Mouse (Mus musculus): ENCODE measurements around the gene Synpo2. TPM values are rescaled to one million over a fixed set of nuclear protein-coding genes. Genes with fewer than 3 reads are reported as not detected.
A peak's percentile ranks its signal among the peaks of the same experiment; 100 is the strongest.

Gene Synpo2
- polyA plus RNA-seq (2016; fragmentation: Nextera tagmentation; extraction: Ambion mirVana), result 4.0 and 4.2 TPM in 2 replicates

- peak within 1 kb of the TSS; percentile 86 for H3K4me2 ChIP-seq (replicated peaks)
- H3K4me3 ChIP-seq, result peak within 1 kb of the TSS; percentile 43
- peak within 1 kb of the TSS; percentile 39; the same call in 1 of the 2 replicates for H3K9ac ChIP-seq
- WGBS, result under 1% methylated on average over 20 of the region's 20 CpGs
- H3K27me3 ChIP-seq, result peaks cover 9% of the 10 kb centered on the region
- H3K36me3 ChIP-seq, result no peaks in the 10 kb centered on the region
- peak; percentile 57; the same call in 1 of the 2 replicates for ATAC-seq (ENCODE audit: low FRiP score)
- no peak within 1 kb of the TSS for H3K27ac ChIP-seq
- H3K9me3 ChIP-seq (replicated peaks), result no peaks in the 10 kb centered on the region
- H3K4me1 ChIP-seq, result peaks cover 13% of the 10 kb centered on the region
Measured at GRCm38 (mm10) chr3:123235921-123236320, at the start of gene Synpo2. Gene Synpo2, minus strand, starts transcription at chr3:123236149.

GRCm38 (mm10) chr3:123285649-123286048 lies 49.7 kb upstream of the Synpo2 start:
- Histone ChIP-seq H3K27me3 (no peaks in the 10 kb centered on the region), H3K4me1 (no peaks in the 10 kb centered on the region), H3K4me2 (replicated peaks) (no peak overlapping the region), H3K36me3 (no peaks in the 10 kb centered on the region), H3K27ac (no peak overlapping the region), H3K4me3 (no peak overlapping the region), H3K9me3 (replicated peaks) (no peaks in the 10 kb centered on the region), H3K9ac (no peak overlapping the region)
- ATAC-seq (ENCODE audit: low FRiP score), result no peak

- H3K4me2 ChIP-seq (replicated peaks), result no peak overlapping the region
- ATAC-seq (ENCODE audit: low FRiP score), result no peak
- WGBS, result 94% methylated on average over 5 of the region's 5 CpGs
- no peaks in the 10 kb centered on the region for H3K4me1 ChIP-seq
- H3K27ac ChIP-seq, result no peak overlapping the region
- H3K27me3 ChIP-seq, result no peaks in the 10 kb centered on the region
- no peak overlapping the region for H3K9ac ChIP-seq
- no peaks in the 10 kb centered on the region for H3K9me3 ChIP-seq (replicated peaks)
- no peak overlapping the region for H3K4me3 ChIP-seq
- H3K36me3 ChIP-seq, result no peaks in the 10 kb centered on the region; the same call in 1 of the 2 replicates
Measured at GRCm38 (mm10) chr3:123284284-123284683, 48.3 kb upstream of the Synpo2 start.

- H3K27me3 ChIP-seq, result no peaks in the 10 kb centered on the region
- WGBS, result 82% methylated on average over 12 of the region's 12 CpGs
- ATAC-seq (ENCODE audit: low FRiP score), result no peak
- H3K4me2 ChIP-seq (replicated peaks), result no peak overlapping the region
- H3K27ac ChIP-seq, result no peak overlapping the region
- H3K4me1 ChIP-seq, result no peaks in the 10 kb centered on the region
- H3K9me3 ChIP-seq (replicated peaks), result no peaks in the 10 kb centered on the region
- H3K36me3 ChIP-seq, result no peaks in the 10 kb centered on the region; the same call in 1 of the 2 replicates
- no peak overlapping the region for H3K9ac ChIP-seq
- no peak overlapping the region for H3K4me3 ChIP-seq
Measured at GRCm38 (mm10) chr3:123282866-123283615, 47.1 kb upstream of the Synpo2 start.

DNA sequence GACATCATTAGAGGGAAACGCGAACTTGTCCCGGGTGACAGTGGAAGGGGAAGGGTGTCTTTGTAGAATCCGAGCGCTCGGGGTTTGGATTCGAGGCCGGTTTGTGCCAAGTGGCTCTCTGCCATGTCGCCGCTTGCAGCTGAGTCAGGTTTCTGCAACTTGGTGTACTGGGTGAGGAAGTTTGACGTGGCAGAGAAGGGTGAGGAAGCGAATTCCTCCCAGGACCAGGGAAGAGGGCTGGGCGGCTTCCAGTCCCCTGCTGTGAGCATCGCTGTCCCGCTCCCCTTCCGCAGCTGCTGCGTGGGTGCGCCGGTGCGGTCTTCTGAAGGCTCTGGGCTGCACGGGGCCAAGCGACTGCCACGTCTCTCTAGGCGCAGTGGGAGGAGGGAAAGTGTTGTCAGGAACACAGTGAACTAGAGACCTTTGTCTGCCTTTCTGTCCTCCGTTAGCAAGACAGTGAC lies 31.8 kb upstream of the Synpo2 start:
- Histone ChIP-seq H3K36me3 (no peaks in the 10 kb centered on the region), H3K4me3 (peak overlapping the region; percentile 82), H3K27ac (no peak overlapping the region), H3K4me2 (replicated peaks) (peak overlapping the region; percentile 93), H3K9ac (peak overlapping the region; percentile 68), H3K4me1 (peaks cover 6% of the 10 kb centered on the region; the same call in 1 of the 2 replicates), H3K9me3 (replicated peaks) (no peaks in the 10 kb centered on the region), H3K27me3 (peaks cover 23% of the 10 kb centered on the region)
- ATAC-seq (ENCODE audit: low FRiP score), result peak; percentile 47
- WGBS, result under 1% methylated on average over 25 of the region's 25 CpGs

DNA sequence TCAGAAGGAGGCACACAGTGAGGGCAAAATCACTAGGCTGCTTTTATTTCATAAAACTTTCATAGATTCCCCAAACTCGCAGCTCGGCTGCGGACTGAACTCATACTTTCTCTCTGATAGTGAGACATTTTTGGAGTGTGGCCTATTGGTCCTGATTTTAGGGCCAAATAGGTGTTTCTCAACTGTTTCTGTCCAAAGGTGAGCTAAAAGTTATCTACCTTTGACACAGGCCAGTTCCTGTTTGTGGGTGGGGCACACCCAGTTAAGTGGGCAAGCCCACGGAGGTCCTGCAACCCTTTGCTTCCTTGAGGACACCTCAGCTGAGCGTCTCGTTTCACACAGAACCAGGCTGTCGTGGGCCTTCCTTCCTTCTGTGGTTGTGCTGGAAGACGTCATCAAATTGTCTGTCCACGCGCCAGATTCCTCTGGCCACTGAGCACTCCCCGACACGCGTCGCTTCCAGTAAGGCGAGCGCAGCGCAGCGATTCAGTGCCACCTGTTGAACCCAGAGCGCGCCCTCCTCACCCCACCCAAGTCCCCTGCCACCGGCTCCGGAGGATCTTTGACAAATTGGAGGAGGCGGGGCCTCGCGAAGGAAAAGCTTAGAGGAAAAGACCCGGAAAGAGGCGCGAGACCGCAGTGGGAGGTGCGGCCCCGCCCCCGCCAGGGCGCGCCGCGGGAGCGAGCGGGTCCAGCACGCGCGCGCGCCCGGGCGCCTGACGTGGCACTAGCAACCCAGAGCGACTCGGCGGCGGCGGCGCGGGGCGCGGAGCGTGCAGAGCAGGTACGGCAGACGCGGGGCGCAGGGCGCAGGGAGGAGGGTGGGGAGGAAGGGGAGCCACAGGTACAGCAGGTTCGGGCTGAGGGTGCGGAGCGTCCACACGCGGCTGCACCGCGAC lies 31.1 kb upstream of the Synpo2 start, which contains the start of gene Sec24d:
Sec24d (plus strand) TSS at position 703 of the 899 bp plus-strand sequence.
- H3K9ac ChIP-seq, result peak within 1 kb of the TSS; percentile 68
- H3K9me3 ChIP-seq (replicated peaks), result no peaks in the 10 kb centered on the region
- 0 out of 2 replicates have a peak within 1 kb of the TSS, but pooled peaks have one; percentile 4 for H3K27ac ChIP-seq
- WGBS, result 3% methylated on average over 68 of the region's 68 CpGs
- H3K4me1 ChIP-seq, result peaks cover 6% of the 10 kb centered on the region; the same call in 1 of the 2 replicates
- H3K4me2 ChIP-seq (replicated peaks), result peak within 1 kb of the TSS; percentile 93
- peak within 1 kb of the TSS; percentile 82 for H3K4me3 ChIP-seq
- peak; percentile 92 for ATAC-seq (ENCODE audit: low FRiP score)
- H3K27me3 ChIP-seq, result peaks cover 23% of the 10 kb centered on the region
- H3K36me3 ChIP-seq, result no peaks in the 10 kb centered on the region

DNA sequence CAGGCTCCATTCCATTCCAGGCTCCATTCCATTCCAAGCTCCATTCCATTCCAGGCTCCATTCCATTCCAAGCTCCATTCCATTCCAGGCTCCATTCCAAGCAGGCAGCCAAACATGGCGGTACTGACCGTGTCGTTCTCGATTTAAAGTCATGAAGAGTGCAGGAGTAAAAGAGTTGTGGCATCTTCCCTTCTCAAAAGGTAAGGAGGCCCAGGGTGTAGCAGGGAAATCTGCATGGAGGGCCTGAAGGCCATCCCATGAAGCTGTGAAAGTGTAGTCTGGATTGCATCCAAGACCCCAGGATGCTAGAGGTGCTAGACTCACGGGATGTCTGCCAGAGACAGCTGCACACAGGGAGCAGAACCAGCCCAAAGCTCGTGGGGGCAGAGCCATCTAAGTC lies 28.8 kb upstream of the Synpo2 start:
- H3K36me3 ChIP-seq, result no peaks in the 10 kb centered on the region
- H3K9me3 ChIP-seq (replicated peaks), result no peaks in the 10 kb centered on the region
- WGBS, result 58% methylated on average over 6 of the region's 6 CpGs
- H3K9ac ChIP-seq, result no peak overlapping the region
- H3K4me2 ChIP-seq (replicated peaks), result no peak overlapping the region; the same call in 1 of the 2 replicates
- H3K27ac ChIP-seq, result no peak overlapping the region
- ATAC-seq (ENCODE audit: low FRiP score), result no peak
- peaks cover 23% of the 10 kb centered on the region for H3K27me3 ChIP-seq
- H3K4me1 ChIP-seq, result peaks cover 6% of the 10 kb centered on the region; the same call in 1 of the 2 replicates
- no peak overlapping the region for H3K4me3 ChIP-seq

DNA sequence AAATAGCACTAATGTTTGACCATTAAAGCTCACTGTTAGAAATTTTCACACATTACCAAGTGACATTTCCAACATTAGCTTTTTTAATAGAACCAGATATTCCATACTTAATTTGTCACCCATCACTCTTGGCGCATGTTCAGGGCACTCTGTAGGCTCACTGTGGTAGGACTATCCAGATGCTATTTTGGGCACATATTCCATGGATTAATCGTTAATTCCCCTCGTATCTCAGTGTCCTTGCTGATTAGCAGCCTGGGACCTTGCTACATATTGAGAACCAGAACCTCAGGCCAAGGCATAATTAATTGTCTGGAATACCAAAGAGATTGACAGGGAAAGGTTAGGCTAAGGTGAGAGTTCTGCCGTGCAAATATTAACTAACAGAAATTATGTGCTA lies 22.8 kb upstream of the Synpo2 start:
- Histone ChIP-seq H3K27me3 (no peaks in the 10 kb centered on the region), H3K4me1 (no peaks in the 10 kb centered on the region), H3K9me3 (replicated peaks) (no peaks in the 10 kb centered on the region), H3K4me3 (no peak overlapping the region), H3K4me2 (replicated peaks) (no peak overlapping the region), H3K9ac (no peak overlapping the region), H3K27ac (no peak overlapping the region), H3K36me3 (no peaks in the 10 kb centered on the region)
- ATAC-seq (ENCODE audit: low FRiP score), result no peak
- 87% methylated on average over 4 of the region's 4 CpGs for WGBS

GRCm38 (mm10) chr3:123256181-123257101 lies 20.5 kb upstream of the Synpo2 start:
- ATAC-seq (ENCODE audit: low FRiP score), result no peak
- no peak overlapping the region for H3K9ac ChIP-seq
- WGBS, result 82% methylated on average over 11 of the region's 11 CpGs
- H3K27ac ChIP-seq, result no peak overlapping the region
- no peaks in the 10 kb centered on the region for H3K36me3 ChIP-seq
- no peak overlapping the region for H3K4me2 ChIP-seq (replicated peaks)
- no peaks in the 10 kb centered on the region for H3K4me1 ChIP-seq
- H3K9me3 ChIP-seq (replicated peaks), result no peaks in the 10 kb centered on the region
- H3K27me3 ChIP-seq, result no peaks in the 10 kb centered on the region
- H3K4me3 ChIP-seq, result no peak overlapping the region

DNA sequence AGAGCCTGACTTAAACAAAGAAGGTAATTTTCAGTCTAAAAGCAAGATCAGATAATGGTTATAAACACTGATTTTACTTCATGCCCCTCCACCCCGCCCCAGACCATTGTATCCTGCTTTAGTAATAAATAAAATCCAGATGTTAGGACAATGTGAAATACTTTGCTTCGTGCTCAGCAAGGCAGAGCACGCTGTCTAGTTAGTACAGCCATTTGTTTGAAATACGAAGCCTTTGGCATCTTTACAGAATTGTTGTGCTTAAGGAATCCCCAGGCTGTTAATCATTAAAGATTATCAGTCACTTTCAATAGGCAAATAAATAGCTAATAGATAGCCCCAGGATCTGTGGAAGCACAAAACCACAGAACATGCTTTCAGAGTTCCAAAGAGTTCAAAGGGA lies 9.7 kb upstream of the Synpo2 start:
- H3K27ac ChIP-seq, result no peak overlapping the region
- no peaks in the 10 kb centered on the region for H3K36me3 ChIP-seq
- H3K4me1 ChIP-seq, result no peaks in the 10 kb centered on the region
- H3K27me3 ChIP-seq, result no peaks in the 10 kb centered on the region
- no peak overlapping the region for H3K4me3 ChIP-seq
- H3K4me2 ChIP-seq (replicated peaks), result no peak overlapping the region
- 49% methylated on average over 4 of the region's 4 CpGs for WGBS
- ATAC-seq (ENCODE audit: low FRiP score), result no peak
- H3K9me3 ChIP-seq (replicated peaks), result no peaks in the 10 kb centered on the region
- H3K9ac ChIP-seq, result no peak overlapping the region

DNA sequence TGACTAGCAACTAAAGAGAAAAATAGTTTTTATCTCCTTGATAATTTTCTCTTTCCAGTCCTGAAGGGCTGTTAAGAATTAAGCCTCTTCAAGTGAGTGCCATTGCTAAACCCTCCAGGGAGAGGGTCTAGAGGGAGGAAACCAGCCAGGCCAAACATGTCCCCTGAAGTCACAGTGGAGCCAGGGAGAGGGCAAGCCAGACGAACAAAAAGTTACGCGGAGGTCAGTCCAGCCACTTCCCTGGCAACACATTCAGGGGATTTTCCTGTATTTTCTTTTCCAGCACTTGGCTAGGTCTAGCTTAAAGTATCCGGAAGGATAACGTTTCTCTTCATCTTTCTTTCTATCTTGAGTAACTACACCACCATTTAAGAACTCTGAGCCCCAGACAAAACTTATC lies 8.4 kb upstream of the Synpo2 start:
- ATAC-seq (ENCODE audit: low FRiP score), result no peak
- no peak overlapping the region for H3K4me3 ChIP-seq
- H3K4me2 ChIP-seq (replicated peaks), result no peak overlapping the region
- no peaks in the 10 kb centered on the region for H3K36me3 ChIP-seq
- WGBS, result 68% methylated on average over 5 of the region's 5 CpGs
- no peak overlapping the region for H3K27ac ChIP-seq
- H3K27me3 ChIP-seq, result no peaks in the 10 kb centered on the region
- H3K4me1 ChIP-seq, result no peaks in the 10 kb centered on the region
- H3K9me3 ChIP-seq (replicated peaks), result no peaks in the 10 kb centered on the region
- no peak overlapping the region for H3K9ac ChIP-seq

Data from hindbrain, embryonic 12.5 days (tissue).